Mouse (Mus musculus): ENCODE results near the gene Gm35315.

- no peak for TF ChIP-seq EP300 (optimal IDR thresholded peaks at IDR 0.05)
- TF ChIP-seq CTCF (IDR thresholded peaks at IDR 0.05; ENCODE audit: low read depth), result no peak
Observed at GRCm38 (mm10) chr5:110137816-110138215, 43.6 kb upstream of the Gm35315 start.

Measured in stomach, postnatal 0 days (tissue).